Mouse (Mus musculus): ENCODE measurements around the gene Dhx32. TPM values are rescaled to one million over a fixed set of nuclear protein-coding genes. Genes with fewer than 3 reads are reported as not detected.

The Dhx32 gene
- polyA plus RNA-seq, 1 experiment: 6.8 TPM

DNA sequence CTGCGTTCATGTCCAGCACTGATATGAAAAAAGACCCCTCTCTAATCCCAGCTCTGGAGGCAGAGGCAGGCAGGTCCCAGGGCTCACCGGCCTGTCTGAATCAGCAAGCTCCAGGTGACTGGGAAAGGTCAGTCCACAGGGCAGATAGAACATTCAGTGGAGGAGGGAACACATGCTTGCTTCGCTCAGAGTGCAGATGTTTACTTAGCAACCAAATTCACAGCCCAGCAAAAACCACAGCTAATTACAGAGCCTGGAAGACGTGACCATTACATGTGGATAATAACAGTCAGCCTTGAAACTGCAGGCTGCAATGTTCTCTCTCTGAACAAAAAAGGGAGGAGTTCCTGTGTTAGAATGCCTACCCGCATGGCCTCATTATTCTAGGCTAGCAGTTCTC is 31.9 kb downstream of the Dhx32 start:
- TF ChIP-seq CTCF (IDR thresholded peaks at IDR 0.05; ENCODE audit: control insufficient read depth, insufficient read depth, low read length): no peak
- no peak for TF ChIP-seq POLR2A (IDR thresholded peaks at IDR 0.05; ENCODE audit: borderline replicate concordance, control insufficient read depth, low read depth, low read length)
- H3K27ac ChIP-seq (ENCODE audit: control insufficient read depth, insufficient read depth, low read depth, low read length, poor library complexity): no peak overlapping the region
- WGBS: 72% methylated on average over 5 of the region's 5 CpGs
- no peaks in the 10 kb centered on the region for H3K4me1 ChIP-seq (ENCODE audit: control insufficient read depth, insufficient read depth, low read length)
- H3K4me3 ChIP-seq (replicated peaks; ENCODE audit: control insufficient read depth, low read depth, low read length): no peak overlapping the region

DNA sequence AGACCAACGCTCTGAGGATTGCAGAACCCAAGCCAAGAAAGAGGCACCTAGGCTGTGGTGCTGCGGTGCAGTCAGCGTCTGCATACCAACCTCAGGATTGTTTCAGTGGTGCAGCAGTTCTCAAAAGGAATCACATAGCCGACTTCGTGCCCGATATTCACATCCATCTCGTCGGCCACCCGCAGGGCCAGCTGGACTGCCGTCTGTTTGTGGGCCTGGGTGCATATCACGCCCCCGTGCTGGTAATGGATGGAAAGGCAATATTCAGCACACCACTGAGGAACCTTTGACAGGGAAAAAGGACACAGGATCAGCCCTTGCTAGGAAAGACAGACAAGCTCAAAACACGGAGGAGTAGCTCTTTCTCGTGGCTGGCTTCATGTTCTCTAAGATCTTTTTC is 33.8 kb downstream of the Dhx32 start:
- TF ChIP-seq CTCF (IDR thresholded peaks at IDR 0.05; ENCODE audit: control insufficient read depth, insufficient read depth, low read length): no peak
- TF ChIP-seq POLR2A (IDR thresholded peaks at IDR 0.05; ENCODE audit: borderline replicate concordance, control insufficient read depth, low read depth, low read length): no peak
- H3K27ac ChIP-seq (ENCODE audit: control insufficient read depth, insufficient read depth, low read depth, low read length, poor library complexity): no peak overlapping the region
- H3K4me3 ChIP-seq (replicated peaks; ENCODE audit: control insufficient read depth, low read depth, low read length): no peak overlapping the region
- H3K4me1 ChIP-seq (ENCODE audit: control insufficient read depth, insufficient read depth, low read length): no peaks in the 10 kb centered on the region
- WGBS: 90% methylated on average over 14 of the region's 14 CpGs

- Histone ChIP-seq H3K4me3 (replicated peaks; ENCODE audit: control insufficient read depth, low read depth, low read length) (no peak overlapping the region), H3K27ac (ENCODE audit: control insufficient read depth, insufficient read depth, low read depth, low read length, poor library complexity) (no peak overlapping the region), H3K4me1 (ENCODE audit: control insufficient read depth, insufficient read depth, low read length) (no peaks in the 10 kb centered on the region; the same call in 1 of the 2 replicates)
- no peak for TF ChIP-seq CTCF (IDR thresholded peaks at IDR 0.05; ENCODE audit: control insufficient read depth, insufficient read depth, low read length)
- no peak for TF ChIP-seq POLR2A (IDR thresholded peaks at IDR 0.05; ENCODE audit: borderline replicate concordance, control insufficient read depth, low read depth, low read length)
- WGBS: 86% methylated on average over 8 of the region's 8 CpGs
Observed at GRCm38 (mm10) chr7:133747372-133747771, 35.2 kb downstream of the Dhx32 start.

- no peak overlapping the region for H3K27ac ChIP-seq (ENCODE audit: control insufficient read depth, insufficient read depth, low read depth, low read length, poor library complexity)
- H3K4me3 ChIP-seq (replicated peaks; ENCODE audit: control insufficient read depth, low read depth, low read length): no peak overlapping the region
- TF ChIP-seq POLR2A (IDR thresholded peaks at IDR 0.05; ENCODE audit: borderline replicate concordance, control insufficient read depth, low read depth, low read length) (no peak), CTCF (IDR thresholded peaks at IDR 0.05; ENCODE audit: control insufficient read depth, insufficient read depth, low read length) (no peak)
- no peaks in the 10 kb centered on the region; the same call in 1 of the 2 replicates for H3K4me1 ChIP-seq (ENCODE audit: control insufficient read depth, insufficient read depth, low read length)
- 45% methylated on average over 4 of the region's 4 CpGs for WGBS
Observed at GRCm38 (mm10) chr7:133744701-133745100, 37.8 kb downstream of the Dhx32 start.

DNA sequence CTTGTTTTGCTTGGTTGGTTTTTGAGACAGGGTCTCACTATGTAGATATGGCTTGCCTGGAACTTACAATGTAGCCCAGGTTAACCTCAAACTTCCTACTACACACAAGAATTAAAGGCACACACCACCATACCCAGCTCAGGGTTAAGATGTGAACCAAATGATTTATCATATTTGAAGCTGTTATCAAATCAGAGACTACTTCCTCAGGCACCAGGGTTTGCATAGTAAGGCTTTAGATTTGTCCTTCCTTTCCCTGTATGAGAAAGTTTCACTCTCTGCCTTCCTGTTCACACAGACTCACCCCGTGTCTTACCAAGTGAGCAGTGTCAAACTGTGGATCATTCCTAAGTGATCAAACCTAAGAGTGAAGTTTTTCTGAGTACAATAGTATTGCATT is 38.3 kb downstream of the Dhx32 start:
- Histone ChIP-seq H3K27ac (ENCODE audit: control insufficient read depth, insufficient read depth, low read depth, low read length, poor library complexity) (no peak overlapping the region), H3K4me3 (replicated peaks; ENCODE audit: control insufficient read depth, low read depth, low read length) (no peak overlapping the region), H3K4me1 (ENCODE audit: control insufficient read depth, insufficient read depth, low read length) (no peaks in the 10 kb centered on the region; the same call in 1 of the 2 replicates)
- 45% methylated on average over 1 of the region's 1 CpGs for WGBS
- TF ChIP-seq CTCF (IDR thresholded peaks at IDR 0.05; ENCODE audit: control insufficient read depth, insufficient read depth, low read length): no peak
- no peak for TF ChIP-seq POLR2A (IDR thresholded peaks at IDR 0.05; ENCODE audit: borderline replicate concordance, control insufficient read depth, low read depth, low read length)

DNA sequence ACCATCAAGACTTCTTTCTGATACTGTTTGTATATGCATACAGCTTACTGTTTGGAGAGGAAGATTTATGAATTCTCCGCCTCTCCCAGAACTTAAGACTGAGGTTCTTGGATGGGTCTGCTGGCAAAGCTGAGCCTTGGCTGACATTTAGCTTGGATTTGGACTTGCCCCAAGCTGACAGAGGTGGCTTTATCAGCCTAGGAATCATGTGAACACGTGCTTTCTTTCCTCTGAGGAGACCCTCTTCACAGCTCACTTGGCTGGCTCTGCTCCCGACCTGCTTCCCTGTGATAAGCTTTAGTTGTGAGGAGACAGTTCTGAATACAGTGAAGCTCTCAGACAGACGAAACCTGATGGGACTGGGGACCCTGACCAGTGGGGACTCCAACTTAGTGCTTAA is 38.9 kb downstream of the Dhx32 start:
- TF ChIP-seq POLR2A (IDR thresholded peaks at IDR 0.05; ENCODE audit: borderline replicate concordance, control insufficient read depth, low read depth, low read length) (no peak), CTCF (IDR thresholded peaks at IDR 0.05; ENCODE audit: control insufficient read depth, insufficient read depth, low read length) (no peak)
- Histone ChIP-seq H3K4me3 (replicated peaks; ENCODE audit: control insufficient read depth, low read depth, low read length) (no peak overlapping the region), H3K4me1 (ENCODE audit: control insufficient read depth, insufficient read depth, low read length) (no peaks in the 10 kb centered on the region; the same call in 1 of the 2 replicates), H3K27ac (ENCODE audit: control insufficient read depth, insufficient read depth, low read depth, low read length, poor library complexity) (no peak overlapping the region)
- WGBS: 69% methylated on average over 4 of the region's 4 CpGs

DNA sequence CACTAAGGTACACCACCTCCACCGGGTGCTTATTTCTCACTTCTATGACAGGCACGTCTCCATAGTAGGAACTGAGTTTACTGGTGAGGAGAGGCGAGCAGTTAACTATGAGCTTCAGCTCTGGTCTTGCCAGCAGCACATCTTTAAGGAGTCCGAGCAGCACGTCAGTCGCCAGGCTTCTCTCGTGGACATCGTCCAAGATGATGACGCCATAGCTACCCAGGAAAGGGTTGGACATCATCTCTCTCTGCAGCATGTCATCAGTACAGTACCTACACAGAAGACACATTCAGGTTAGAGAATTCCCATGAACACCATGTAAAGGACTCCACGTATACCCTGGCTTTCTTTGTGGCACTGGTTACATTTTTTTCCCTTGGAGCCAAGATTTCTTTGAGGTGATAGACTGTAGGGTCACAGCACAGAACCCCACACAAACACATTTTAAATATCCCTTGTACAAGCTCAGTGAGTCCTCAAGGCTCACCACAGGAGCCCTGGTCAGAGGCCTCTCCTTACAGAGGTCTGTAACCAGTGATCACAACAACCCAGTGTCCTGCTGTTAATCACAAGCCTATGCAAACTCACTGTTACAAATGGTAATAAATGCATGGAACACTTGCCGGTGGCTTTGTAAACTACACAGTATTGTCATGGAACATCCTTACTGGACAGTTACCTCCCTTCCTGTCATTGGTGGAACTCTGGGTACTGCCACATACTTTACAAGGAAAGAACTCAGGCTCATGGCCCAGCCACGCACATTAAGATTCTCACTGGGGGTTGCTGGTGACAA is 39.8 kb downstream of the Dhx32 start:
- no peak overlapping the region for H3K4me3 ChIP-seq (replicated peaks; ENCODE audit: control insufficient read depth, low read depth, low read length)
- WGBS: 88% methylated on average over 12 of the region's 12 CpGs
- H3K27ac ChIP-seq (ENCODE audit: control insufficient read depth, insufficient read depth, low read depth, low read length, poor library complexity): no peak overlapping the region
- H3K4me1 ChIP-seq (ENCODE audit: control insufficient read depth, insufficient read depth, low read length): no peaks in the 10 kb centered on the region; the same call in 1 of the 2 replicates
- no peak for TF ChIP-seq CTCF (IDR thresholded peaks at IDR 0.05; ENCODE audit: control insufficient read depth, insufficient read depth, low read length)
- no peak for TF ChIP-seq POLR2A (IDR thresholded peaks at IDR 0.05; ENCODE audit: borderline replicate concordance, control insufficient read depth, low read depth, low read length)

- TF ChIP-seq CTCF (IDR thresholded peaks at IDR 0.05; ENCODE audit: control insufficient read depth, insufficient read depth, low read length) (no peak), POLR2A (IDR thresholded peaks at IDR 0.05; ENCODE audit: borderline replicate concordance, control insufficient read depth, low read depth, low read length) (no peak)
- Histone ChIP-seq H3K4me1 (ENCODE audit: control insufficient read depth, insufficient read depth, low read length) (no peaks in the 10 kb centered on the region; the same call in 1 of the 2 replicates), H3K27ac (ENCODE audit: control insufficient read depth, insufficient read depth, low read depth, low read length, poor library complexity) (no peak overlapping the region), H3K4me3 (replicated peaks; ENCODE audit: control insufficient read depth, low read depth, low read length) (no peak overlapping the region)
- WGBS: 83% methylated on average over 7 of the region's 7 CpGs
Observed at GRCm38 (mm10) chr7:133740558-133740957, 42.0 kb downstream of the Dhx32 start.

Data from bone marrow, adult 2 months (tissue).